Mouse (Mus musculus) bone marrow macrophage, adult 2 months (primary cell): ENCODE results near the gene Fto.

ENCODE experiments used
- CTCF ChIP-seq: IDR thresholded peaks from 2 replicates; pipeline ENCODE4 v1.5.1; 2012; ENCODE audit warnings: low read depth, mild to moderate bottlenecking, low read length, moderate library complexity
- POLR2A ChIP-seq: IDR thresholded peaks from 2 replicates; pipeline ENCODE4 v1.6.1; 2012; ENCODE audit warnings: mild to moderate bottlenecking, low read depth, low read length, borderline replicate concordance

DNA sequence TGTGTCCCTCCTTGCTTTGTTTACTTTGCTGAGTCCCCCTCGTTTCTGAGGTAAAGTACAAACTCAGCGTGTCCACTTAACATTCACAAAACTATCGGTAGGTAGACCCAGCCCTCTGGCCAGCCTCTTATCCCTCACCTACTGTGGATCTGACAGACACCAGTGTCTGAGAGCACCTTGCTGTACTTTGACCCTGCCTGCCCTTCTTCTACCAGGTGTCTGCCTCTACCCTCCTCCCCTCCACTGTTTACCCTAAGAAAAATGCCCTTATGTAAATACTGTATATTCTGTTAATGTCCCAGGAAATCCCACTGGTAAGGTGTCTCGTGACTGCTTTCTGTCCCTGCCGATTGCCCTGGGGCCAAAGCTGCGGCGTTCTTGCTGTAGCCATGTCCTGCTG is 91.8 kb downstream of the Fto start:
- TF ChIP-seq POLR2A (no peak), CTCF (no peak)
